Mouse (Mus musculus) liver, adult 2 months (tissue): ENCODE data around the gene Arf4.

ENCODE experiments used
- CTCF ChIP-seq: fragments of 200-500 bp; IDR thresholded peaks from 2 replicates; pipeline ENCODE4 v1.5.1; 2011; ENCODE audit warnings: low read depth, low read length, control low read depth
- POLR2A ChIP-seq: fragments of 200-500 bp; IDR thresholded peaks from 2 replicates; pipeline ENCODE4 v1.6.1; 2011; ENCODE audit warnings: low read length, control low read depth; ENCODE audit not compliant: insufficient read depth; ENCODE audit errors: extremely low read depth

DNA sequence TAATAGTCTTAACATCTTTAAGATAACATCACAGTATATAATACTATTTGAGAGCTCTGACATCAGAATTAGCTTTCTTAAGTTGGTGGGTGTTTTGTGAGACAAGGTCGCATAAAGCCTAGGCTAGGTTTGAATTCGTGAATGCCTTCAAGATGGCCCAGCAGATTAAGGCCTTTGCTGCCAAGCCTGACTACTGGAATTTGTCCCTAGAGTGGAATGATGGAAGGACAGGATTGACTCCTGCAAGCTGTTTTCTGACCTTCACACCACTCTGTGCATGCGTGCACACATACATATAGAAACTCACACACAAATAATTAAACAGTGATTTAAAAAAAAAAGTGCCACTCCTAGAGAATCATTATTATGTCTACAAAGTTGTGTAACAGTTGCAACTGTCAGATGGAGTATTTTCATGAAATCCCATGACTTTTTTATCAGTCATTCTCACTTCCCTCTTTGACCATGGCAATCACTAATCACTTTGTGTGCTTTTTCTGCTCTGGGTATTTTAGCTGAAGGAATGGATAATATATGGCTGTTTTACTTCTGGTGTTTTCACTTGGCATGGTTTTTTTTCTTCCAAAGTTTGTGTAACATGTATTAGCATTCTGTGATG, 5.2 kb downstream of the Arf4 start:
- no peak for TF ChIP-seq CTCF
- TF ChIP-seq POLR2A = no peak
